Mouse (Mus musculus) lung, embryonic 15.5 days (tissue): Measurements from ENCODE around the gene Fam118b. TPM values are rescaled to one million over a fixed set of nuclear protein-coding genes. Genes with fewer than 3 reads are reported as not detected.

Experiments
- ATAC-seq: fragments of 200-750 bp; cut with Nextera tagmentation; 2 replicates; pipeline ENCODE4 v1.8.0; 2017; ENCODE audit warnings: moderate number of reproducible peaks, borderline replicate concordance; ENCODE audit not compliant: low FRiP score, low TSS enrichment; ENCODE audit errors: extremely low read depth
- H3K27ac ChIP-seq: fragments of 300-500 bp; sonication (generic); 2 replicates; pipeline ENCODE4 v1.5.1; 2015; ENCODE audit warnings: moderate library complexity, mild to moderate bottlenecking, inconsistent platforms
- H3K27me3 ChIP-seq: fragments of 300-500 bp; sonication (generic); 2 replicates; pipeline ENCODE4 v1.6.1; 2015; ENCODE audit warnings: inconsistent platforms
- H3K36me3 ChIP-seq: fragments of 300-500 bp; sonication (generic); 2 replicates; pipeline ENCODE4 v1.6.1; 2015; ENCODE audit warnings: inconsistent platforms
- H3K4me1 ChIP-seq: fragments of 300-500 bp; sonication (generic); 2 replicates; pipeline ENCODE4 v1.6.1; 2015; ENCODE audit warnings: inconsistent platforms
- H3K4me2 ChIP-seq: fragments of 300-500 bp; sonication (generic); 2 replicates; pipeline ENCODE4 v1.6.1; 2015; ENCODE audit warnings: inconsistent platforms, mild to moderate bottlenecking, moderate library complexity
- H3K4me3 ChIP-seq: fragments of 300-500 bp; sonication (generic); 2 replicates; pipeline ENCODE4 v1.5.1; 2015; ENCODE audit warnings: mild to moderate bottlenecking, inconsistent platforms
- H3K9ac ChIP-seq: fragments of 300-500 bp; sonication (generic); 2 replicates; pipeline ENCODE4 v1.6.1; 2015; ENCODE audit warnings: inconsistent platforms
- H3K9me3 ChIP-seq: fragments of 300-500 bp; sonication (generic); 2 replicates; pipeline ENCODE4 v1.6.1; 2016; ENCODE audit warnings: inconsistent platforms
- WGBS: fragments of 180-500 bp; shearing (Covaris S2); methylation state at CpG from one replicate; pipeline ENCODE4 v1.1.7; 2015; 5-methylcytosine and 5-hydroxymethylcytosine counted together
- polyA plus RNA-seq: library from polyadenylated mRNA; unstranded; fragments of >200 nt; fragmentation: Nextera tagmentation; extraction: Ambion mirVana; gene quantifications from 2 replicates; pipeline ENCODE4 v1.2.1, GENCODE M21; 2015

Fam118b gene
- polyA plus RNA-seq, 1 experiment from 2014 or later, result 36.7 TPM

DNA sequence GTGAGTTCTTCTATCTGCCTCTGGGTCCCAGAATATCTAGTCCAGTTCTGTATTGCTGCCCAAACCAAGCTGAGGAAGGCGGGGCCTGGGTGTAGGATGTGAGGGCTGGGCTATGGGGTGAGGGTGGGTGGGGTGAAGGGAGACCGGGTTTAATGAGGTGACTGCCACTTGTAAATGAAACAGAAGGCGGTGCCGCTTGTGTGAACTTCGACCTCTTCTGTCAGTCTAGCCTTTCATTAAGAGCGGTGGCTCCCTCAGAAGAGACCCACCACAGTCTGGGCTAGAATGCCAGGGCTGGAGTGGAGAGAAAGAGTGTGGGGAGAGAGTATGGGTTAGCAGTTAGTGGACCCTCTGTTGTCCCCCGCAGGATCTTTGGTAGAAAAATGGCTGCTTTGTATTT lies 22.4 kb upstream of the Fam118b start:
- Histone ChIP-seq H3K27me3 (no peaks in the 10 kb centered on the region), H3K36me3 (no peaks in the 10 kb centered on the region), H3K4me2 (no peak overlapping the region), H3K4me1 (peaks cover 8% of the 10 kb centered on the region; the same call in 1 of the 2 replicates), H3K4me3 (no peak overlapping the region), H3K9ac (no peak overlapping the region), H3K9me3 (no peaks in the 10 kb centered on the region), H3K27ac (no peak overlapping the region)
- WGBS, result 33% methylated on average over 7 of the region's 7 CpGs
- ATAC-seq, result no peak

GRCm38 (mm10) chr9:35286351-35286750 lies 18.7 kb upstream of the Fam118b start:
- H3K27me3 ChIP-seq, result no peaks in the 10 kb centered on the region

GRCm38 (mm10) chr9:35284351-35284750 lies 16.7 kb upstream of the Fam118b start:
- H3K4me3 ChIP-seq, result no peak overlapping the region
- H3K4me1 ChIP-seq, result peaks cover 8% of the 10 kb centered on the region
- no peaks in the 10 kb centered on the region for H3K9me3 ChIP-seq
- H3K9ac ChIP-seq, result no peak overlapping the region
- H3K27ac ChIP-seq, result no peak overlapping the region
- no peak overlapping the region for H3K4me2 ChIP-seq
- no peak for ATAC-seq
- WGBS, result 74% methylated on average over 4 of the region's 4 CpGs
- H3K36me3 ChIP-seq, result no peaks in the 10 kb centered on the region
- H3K27me3 ChIP-seq, result no peaks in the 10 kb centered on the region

More at GRCm38 (mm10) chr9:35286351-35286750, 18.7 kb upstream of the Fam118b start:
- Histone ChIP-seq H3K4me1 (peaks cover 8% of the 10 kb centered on the region), H3K9ac (no peak overlapping the region), H3K4me2 (no peak overlapping the region), H3K9me3 (no peaks in the 10 kb centered on the region), H3K36me3 (no peaks in the 10 kb centered on the region), H3K4me3 (no peak overlapping the region), H3K27ac (no peak overlapping the region)
- 87% methylated on average over 3 of the region's 3 CpGs for WGBS
- ATAC-seq, result no peak

DNA sequence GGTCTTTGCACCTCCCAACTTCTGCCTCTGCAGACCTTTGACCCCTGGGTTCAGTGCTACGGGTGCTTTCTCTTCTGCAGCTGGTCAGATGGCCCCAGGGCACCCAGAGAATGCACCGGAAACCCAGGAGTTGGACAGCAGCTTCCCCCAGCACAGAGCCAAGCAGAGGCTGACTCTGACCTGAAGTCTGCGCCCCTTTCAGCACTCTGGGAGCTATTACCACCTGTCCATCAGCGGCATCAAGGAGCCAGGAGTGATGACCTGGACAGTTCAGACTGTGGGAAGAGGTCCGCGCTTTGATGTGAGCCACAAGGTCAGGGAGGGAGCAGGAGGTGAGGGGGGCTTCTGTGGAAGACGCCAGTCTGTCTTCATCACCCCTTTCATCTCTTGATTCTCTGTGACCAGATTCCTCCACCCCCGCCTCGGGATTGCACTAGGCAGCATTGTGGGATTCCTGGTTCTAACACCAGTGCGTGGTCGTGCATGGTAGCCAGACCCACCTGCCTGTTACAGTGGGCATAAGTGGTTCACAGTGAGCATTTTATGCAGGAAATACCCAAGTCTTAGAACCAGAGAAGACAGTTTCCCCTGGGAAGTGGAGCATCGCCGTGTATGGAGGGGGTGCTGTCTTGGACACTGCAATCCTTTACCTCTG lies 15.9 kb upstream of the Fam118b start:
- peaks cover 8% of the 10 kb centered on the region for H3K4me1 ChIP-seq
- H3K9ac ChIP-seq, result no peak overlapping the region
- no peaks in the 10 kb centered on the region for H3K9me3 ChIP-seq
- no peak overlapping the region for H3K4me3 ChIP-seq
- H3K27ac ChIP-seq, result no peak overlapping the region
- H3K4me2 ChIP-seq, result no peak overlapping the region
- ATAC-seq, result no peak
- H3K27me3 ChIP-seq, result no peaks in the 10 kb centered on the region
- no peaks in the 10 kb centered on the region for H3K36me3 ChIP-seq
- WGBS, result 59% methylated on average over 13 of the region's 13 CpGs

DNA sequence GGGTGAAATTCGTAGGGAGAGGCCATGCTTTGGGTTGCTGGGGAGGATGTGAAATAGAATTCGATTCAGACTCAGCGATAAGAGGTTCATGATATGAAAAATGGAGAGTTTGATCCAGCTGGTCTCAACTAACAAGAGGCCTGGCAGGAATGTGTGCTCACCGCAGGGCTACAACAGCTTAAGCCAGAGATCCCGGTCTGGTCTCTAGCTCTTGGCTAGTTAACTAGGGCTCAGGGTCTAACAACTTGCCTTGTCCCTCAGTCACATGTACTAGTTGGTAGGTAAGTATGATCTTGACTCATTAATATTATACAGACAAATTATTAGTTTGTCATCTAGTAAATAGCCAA lies 15.2 kb upstream of the Fam118b start:
- no peak for ATAC-seq
- H3K27ac ChIP-seq, result no peak overlapping the region
- H3K9ac ChIP-seq, result no peak overlapping the region
- 0 out of 2 replicates have a peak overlapping the region, but pooled peaks have one; percentile 2 for H3K4me2 ChIP-seq
- no peaks in the 10 kb centered on the region for H3K27me3 ChIP-seq
- WGBS, result 40% methylated on average over 5 of the region's 5 CpGs
- no peaks in the 10 kb centered on the region for H3K9me3 ChIP-seq
- peaks cover 8% of the 10 kb centered on the region for H3K4me1 ChIP-seq
- H3K4me3 ChIP-seq, result no peak overlapping the region
- H3K36me3 ChIP-seq, result no peaks in the 10 kb centered on the region

GRCm38 (mm10) chr9:35282006-35282850 lies 14.6 kb upstream of the Fam118b start:
- WGBS, result 9% methylated on average over 5 of the region's 5 CpGs

DNA sequence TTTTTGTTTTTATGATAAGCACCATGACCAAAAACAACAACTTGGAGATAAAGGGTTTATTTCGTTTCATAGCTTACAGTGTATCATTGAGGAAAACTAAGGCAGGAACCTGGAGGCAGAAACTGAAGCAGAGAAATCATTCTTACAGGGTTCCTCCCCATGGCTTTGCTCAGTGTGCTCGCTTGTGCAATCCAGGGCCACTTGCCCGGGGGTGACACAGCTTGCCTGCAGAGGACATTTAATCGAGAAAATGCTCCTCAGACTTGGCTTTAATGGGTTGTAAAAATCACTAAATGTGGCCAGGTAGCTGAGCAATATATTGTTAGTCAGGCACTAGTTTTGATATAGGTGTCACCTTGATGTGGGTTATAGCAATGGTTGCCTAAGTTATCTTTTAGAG lies 10.8 kb upstream of the Fam118b start:
- no peaks in the 10 kb centered on the region for H3K27me3 ChIP-seq
- peaks cover 31% of the 10 kb centered on the region for H3K36me3 ChIP-seq
- no peak overlapping the region for H3K4me2 ChIP-seq
- no peak overlapping the region for H3K27ac ChIP-seq
- ATAC-seq, result no peak
- no peaks in the 10 kb centered on the region for H3K9me3 ChIP-seq
- no peak overlapping the region for H3K4me3 ChIP-seq
- WGBS, result 85% methylated on average over 4 of the region's 4 CpGs
- H3K9ac ChIP-seq, result no peak overlapping the region
- H3K4me1 ChIP-seq, result peaks cover 3% of the 10 kb centered on the region

More at GRCm38 (mm10) chr9:35282006-35282850, 14.6 kb upstream of the Fam118b start:
- no peak overlapping the region for H3K4me3 ChIP-seq
- H3K9ac ChIP-seq, result no peak overlapping the region
- H3K4me2 ChIP-seq, result 0 out of 2 replicates have a peak overlapping the region, but pooled peaks have one; percentile 2
- peaks cover 7% of the 10 kb centered on the region for H3K4me1 ChIP-seq
- H3K9me3 ChIP-seq, result no peaks in the 10 kb centered on the region
- H3K27ac ChIP-seq, result no peak overlapping the region
- no peak for ATAC-seq
- 0 out of 2 replicates have a peak, but pooled peaks cover 4% of the 10 kb centered on the region for H3K36me3 ChIP-seq
- H3K27me3 ChIP-seq, result no peaks in the 10 kb centered on the region

DNA sequence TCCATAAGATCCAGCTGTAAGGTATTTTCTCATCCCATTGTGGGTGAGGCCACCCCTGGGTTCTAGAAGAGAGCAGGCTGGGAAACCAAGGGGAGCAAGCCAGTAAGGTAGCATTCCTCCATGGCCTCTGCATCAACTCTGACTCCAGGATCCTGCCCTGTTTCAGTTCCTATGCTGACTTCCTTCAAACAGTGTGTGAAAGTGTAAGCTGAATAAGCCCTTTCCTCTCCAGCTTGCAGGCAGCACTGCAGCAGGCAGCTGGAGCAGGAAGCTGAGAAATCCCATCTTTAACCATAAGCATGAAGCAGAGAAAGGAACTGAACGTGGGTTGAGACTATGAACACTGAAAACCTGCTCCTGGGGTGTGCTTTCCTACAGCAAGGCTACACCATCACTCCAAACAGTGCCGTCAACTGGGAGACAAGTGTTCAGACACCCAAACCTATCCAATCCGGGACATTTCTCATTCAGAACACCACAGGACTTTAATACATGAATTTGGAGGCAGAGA lies 10.3 kb upstream of the Fam118b start:
- Histone ChIP-seq H3K36me3 (peaks cover 37% of the 10 kb centered on the region), H3K27me3 (no peaks in the 10 kb centered on the region), H3K9ac (no peak overlapping the region), H3K9me3 (no peaks in the 10 kb centered on the region), H3K4me1 (peaks cover 3% of the 10 kb centered on the region), H3K4me2 (no peak overlapping the region), H3K4me3 (no peak overlapping the region), H3K27ac (no peak overlapping the region)
- no peak for ATAC-seq
- WGBS, result 82% methylated on average over 3 of the region's 3 CpGs

- Histone ChIP-seq H3K9ac (peak overlapping the region; percentile 76), H3K27me3 (no peaks in the 10 kb centered on the region), H3K4me2 (peak overlapping the region; percentile 73), H3K36me3 (peaks cover 11% of the 10 kb centered on the region; the same call in 1 of the 2 replicates), H3K4me1 (peaks cover 21% of the 10 kb centered on the region), H3K9me3 (no peaks in the 10 kb centered on the region), H3K4me3 (peak overlapping the region; percentile 87), H3K27ac (peak overlapping the region; percentile 57)
- ATAC-seq, result peak; percentile 55; the same call in 1 of the 2 replicates
- under 1% methylated on average over 21 of the region's 21 CpGs for WGBS
Observed at GRCm38 (mm10) chr9:35267976-35268715, 541 bp upstream of the Fam118b start.

DNA sequence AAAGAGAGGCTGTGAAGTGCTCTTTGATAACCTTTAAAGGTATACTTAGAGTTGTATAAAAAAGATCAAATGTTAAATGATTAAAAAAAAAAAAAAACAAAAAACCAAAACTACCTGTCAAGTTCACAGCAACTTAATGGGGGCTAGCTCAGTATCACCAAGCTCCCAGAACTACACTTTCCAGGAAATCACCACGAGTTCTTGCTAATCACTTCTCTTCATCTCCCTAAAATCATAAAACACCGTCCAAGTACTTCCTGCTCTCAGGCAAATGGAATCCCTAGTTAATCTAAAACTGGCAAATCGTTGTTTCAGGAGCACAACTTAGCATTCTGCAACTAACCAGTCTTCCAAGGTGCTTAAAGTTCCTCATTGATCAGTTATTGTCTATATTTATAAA lies 3.1 kb downstream of the Fam118b start:
- Histone ChIP-seq H3K36me3 (no peaks in the 10 kb centered on the region), H3K9ac (no peak overlapping the region), H3K27me3 (no peaks in the 10 kb centered on the region), H3K9me3 (no peaks in the 10 kb centered on the region), H3K4me3 (no peak overlapping the region), H3K4me1 (peaks cover 21% of the 10 kb centered on the region), H3K27ac (no peak overlapping the region), H3K4me2 (no peak overlapping the region)
- ATAC-seq, result no peak
- 52% methylated on average over 3 of the region's 3 CpGs for WGBS

GRCm38 (mm10) chr9:35263431-35263830 lies 4.2 kb downstream of the Fam118b start:
- ATAC-seq, result no peak
- H3K4me3 ChIP-seq, result no peak overlapping the region
- WGBS, result 87% methylated on average over 2 of the region's 2 CpGs

More at GRCm38 (mm10) chr9:35263431-35263830, 4.2 kb downstream of the Fam118b start:
- Histone ChIP-seq H3K27ac (no peak overlapping the region), H3K9me3 (no peaks in the 10 kb centered on the region), H3K36me3 (no peaks in the 10 kb centered on the region), H3K27me3 (no peaks in the 10 kb centered on the region), H3K4me2 (no peak overlapping the region), H3K4me1 (peaks cover 17% of the 10 kb centered on the region), H3K9ac (no peak overlapping the region)
